Mouse (Mus musculus): Measurements from ENCODE around the gene 4933434E20Rik.

The 4933434E20Rik gene

DNA sequence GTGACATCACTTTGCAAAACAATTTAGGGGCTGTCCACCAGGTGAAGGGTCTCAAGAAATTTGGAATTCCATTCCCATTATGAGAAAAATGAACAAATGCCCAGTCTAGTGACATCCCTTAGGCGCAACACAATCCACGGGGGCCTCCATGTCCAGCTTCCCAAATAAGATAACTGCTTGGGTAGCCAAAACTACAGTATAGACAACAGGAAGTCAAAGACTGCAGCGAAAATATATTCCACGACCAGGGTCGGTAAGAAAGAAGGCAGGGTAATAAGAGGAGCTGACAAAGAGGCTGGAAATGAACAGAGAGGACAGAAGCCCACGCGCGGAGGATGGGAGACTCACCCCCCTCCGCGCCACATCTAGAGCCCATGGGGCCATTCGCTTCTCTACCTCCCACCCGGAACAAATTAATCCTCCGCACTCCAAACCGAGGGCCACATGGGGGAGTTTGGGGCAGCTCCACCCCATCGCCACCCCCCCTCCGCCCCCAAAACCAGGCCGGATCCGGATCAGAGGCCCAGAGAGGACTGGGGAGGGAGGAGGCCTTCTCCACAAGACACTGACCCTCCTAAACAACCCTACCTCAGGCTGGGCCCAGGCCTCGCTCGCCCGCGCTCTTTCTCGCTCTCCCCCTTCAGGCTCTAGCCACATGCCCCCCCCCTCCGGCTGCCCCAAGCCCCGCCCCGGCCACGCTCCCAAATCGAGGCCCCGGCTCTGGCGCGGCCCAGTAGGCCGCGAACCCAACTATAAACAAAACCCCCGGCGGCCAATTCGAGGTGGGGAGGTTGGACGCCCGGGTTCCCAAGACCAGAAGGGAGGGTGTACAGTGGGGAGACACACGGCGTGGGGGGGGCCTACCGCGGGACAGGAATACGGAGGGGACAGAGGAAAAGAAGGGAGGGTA, at the start of gene 4933434E20Rik:
TSS of gene 4933434E20Rik (plus strand) at position 196 of the 910 bp plus-strand sequence.
- DNase-seq = peak; percentile 80

DNA sequence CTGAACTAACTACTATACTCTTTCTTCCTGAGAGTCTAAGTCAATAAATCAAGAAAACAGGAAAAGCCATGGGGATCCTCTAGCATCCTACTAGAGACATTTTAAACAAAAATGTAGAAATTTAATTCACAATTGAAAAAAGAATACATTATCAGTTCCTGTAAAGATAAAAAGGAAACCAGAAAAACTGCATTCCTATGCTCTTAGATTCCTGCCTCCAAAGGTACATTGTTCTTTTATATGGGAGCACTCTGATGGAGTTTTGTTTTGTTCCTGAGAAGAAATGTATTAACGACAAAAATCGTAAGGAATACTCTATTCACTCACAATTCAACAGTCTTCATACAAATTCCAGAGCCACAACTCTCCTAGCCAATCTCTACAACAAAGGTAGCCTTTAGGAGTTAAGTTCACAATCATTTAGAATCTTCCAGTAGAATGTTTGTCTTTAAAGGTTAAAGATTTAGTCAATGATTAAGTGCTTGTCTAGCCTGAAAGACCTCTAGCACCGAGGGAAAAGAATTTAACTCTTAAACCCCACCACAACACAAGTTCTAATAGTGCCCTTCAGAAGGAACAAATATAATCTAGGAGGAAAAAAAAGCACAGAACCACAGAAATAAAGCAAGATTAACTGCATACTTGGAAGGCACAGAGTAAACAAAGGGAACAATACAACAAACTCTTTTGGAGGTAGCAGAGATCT, 47.2 kb upstream of the 4933434E20Rik start:
- DNase-seq = no peak

DNA sequence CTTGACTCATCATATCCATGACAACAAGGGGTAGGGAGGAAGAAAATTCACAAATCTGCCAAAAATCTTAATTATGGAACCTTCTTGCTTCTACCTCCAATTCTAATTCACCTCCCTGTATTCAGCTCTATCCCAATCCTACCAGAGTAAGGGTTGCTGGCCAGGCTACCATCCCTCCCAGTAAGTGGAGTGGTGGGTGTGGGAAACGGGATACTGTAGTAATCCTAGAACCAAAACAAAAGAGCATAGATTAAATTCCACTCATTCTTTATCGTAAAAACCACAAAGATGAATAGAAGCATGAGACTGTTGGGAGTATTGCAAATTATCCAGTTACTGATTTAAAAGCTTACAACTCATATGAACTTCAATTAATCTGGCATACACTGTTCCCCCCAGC, 41.1 kb upstream of the 4933434E20Rik start:
- no peak for DNase-seq

DNA sequence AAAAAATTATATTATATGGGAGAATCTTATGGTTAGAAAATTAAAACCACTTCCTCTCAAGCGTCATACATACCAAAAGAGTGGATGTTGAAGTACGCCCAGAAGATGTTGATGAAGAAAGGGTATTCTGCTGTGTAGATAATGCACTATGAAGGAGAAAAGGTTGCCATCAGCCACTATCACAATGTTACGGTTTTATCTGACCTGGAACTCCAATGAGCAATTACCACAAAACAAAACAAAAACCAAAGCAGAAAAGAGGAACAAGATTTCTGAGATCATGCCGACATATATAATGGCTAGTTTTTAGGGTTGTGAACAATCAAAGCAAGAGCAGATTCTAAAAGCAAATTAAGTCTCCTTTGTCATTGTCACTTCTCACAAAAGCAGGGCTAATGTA, 34.8 kb upstream of the 4933434E20Rik start:
- DNase-seq = no peak

DNA sequence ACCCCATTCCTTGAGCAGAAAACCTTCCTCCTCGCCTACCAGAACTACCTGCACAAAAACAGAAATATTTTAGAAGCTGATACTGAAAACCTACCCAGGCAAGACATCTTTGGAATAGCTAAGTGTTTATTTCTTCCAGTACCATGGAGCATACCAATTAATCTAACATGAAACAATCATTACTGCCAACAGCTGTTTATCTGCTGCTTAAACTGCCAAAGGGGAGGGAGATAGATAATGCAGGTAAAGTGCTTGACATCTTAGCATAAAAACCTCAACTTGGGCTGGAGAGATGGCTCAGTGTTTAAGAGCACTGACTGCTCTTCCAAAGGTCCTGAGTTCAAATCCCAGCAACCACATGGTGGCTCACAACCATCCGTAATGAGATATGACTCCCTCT, 16.8 kb upstream of the 4933434E20Rik start:
- DNase-seq = no peak

DNA sequence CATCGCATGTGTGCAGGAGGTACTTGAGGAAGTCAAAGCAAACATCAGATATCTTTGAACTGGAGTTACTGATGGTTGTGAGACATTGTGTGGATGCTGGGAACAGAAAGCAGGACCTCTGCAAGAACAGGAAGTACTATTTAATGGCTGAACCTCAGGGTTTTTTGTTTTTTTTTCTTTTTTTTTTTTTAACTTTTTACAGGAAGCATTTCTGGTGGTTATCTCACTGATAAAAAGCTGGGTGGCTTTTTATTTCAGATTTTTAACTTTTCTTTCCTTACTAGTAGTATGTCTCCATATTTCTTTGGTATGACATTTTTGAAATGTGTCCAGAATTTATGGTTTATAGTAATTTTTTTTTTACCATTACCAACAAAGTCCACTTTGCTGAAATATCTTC, 15.2 kb upstream of the 4933434E20Rik start:
- DNase-seq = no peak

DNA sequence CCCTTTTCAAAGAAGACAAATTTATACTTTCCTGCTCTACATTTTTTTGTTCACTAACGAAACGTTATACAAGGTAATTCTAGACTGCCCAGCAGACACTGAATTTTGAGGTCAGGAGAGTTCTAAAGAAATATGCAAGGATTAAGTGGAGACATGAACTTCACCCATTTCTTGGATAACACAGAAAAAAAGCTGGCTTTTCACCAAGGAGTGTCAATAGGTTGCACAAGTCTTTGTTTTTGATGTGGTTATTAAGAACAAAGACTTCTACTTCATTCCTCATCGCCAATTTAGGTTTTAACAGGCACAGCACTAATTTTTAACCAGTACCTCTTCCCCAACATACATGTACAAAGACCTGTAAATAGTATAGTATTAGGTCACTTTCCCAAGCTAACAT, 1.7 kb upstream of the 4933434E20Rik start:
- no peak for DNase-seq

DNA sequence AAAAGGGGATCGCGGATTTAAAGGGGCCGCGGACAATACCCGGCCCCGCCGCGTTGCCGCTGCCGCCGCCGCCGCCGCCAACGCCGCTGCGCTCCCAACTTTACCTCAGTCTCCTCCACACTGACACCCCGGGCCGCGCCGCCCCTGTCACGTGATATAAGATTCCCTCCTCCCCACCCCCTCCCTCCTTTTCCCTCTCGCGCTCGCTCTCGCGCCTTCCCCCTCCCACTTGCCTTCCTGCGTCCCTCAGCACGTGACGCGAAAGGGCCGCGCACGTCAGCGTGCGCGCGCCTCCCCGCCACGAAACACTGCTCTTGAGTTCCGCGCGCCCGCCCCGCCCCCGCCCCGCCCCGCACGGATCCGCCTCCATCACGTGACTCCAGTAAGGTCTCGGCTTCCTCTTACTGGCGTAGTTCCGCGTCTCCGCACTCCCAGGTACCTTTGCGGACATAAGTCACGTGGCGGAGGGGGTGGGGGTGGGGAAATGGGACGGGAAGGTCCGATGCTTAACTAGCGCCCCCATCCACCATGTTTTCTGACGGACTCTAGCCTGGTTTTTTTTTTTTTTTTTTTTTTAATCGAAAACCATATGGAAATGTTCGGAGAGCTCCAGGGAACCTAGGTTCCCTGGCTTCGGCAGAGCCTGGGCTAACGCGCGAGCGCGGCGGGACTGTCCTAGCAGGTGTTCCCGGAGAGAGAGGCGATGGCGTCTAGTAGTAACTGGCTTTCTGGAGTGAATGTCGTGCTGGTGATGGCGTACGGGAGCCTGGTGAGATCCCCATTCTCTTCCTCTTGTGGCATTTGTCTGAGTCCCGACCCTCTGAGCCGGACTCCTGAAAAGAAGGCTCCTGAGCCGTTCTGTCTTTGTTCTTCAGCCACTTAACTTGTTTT, 1.2 kb downstream of the 4933434E20Rik start, which contains the start of gene Ubap2l:
TSS of gene Ubap2l (minus strand) at position 278 of the 891 bp plus-strand sequence.
- peak; percentile 100 for DNase-seq

DNA sequence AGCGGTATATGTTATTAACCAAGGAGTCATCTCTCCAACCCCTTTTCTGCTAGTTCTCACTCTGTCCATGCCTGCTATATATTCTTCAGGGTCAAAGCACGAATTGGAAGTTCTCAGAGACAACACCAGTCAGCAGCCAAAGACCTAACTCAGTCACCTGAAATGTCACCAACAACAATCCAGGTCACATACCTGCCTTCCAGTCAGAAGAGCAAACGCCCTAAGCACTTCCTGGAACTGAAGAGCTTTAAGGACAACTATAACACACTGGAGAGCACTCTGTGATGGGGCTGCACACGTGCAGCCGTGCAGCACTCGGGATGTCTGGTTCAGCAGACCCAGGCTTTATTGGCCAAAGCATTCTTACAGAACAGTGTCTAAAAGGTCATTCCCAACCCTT, 10.1 kb downstream of the 4933434E20Rik start:
- DNase-seq = no peak

DNA sequence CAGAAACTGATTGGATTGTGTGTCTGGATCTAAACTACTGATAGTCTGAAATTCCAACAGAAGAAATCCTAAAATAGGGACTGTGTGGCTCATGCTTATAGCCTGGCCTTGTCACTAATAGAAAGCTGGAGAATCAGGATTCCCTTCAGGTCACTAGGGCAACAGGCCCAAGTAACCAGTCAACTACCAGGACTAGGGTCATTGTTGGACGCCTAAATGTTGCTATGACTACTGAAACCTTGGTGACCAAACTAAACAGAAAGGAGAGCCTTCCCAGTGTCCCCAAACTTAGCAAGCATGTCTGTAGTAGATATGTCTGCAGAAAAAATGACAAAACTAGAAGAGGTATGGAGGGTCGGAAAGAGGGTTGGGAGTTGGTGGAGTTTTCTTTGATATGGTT, 11.1 kb downstream of the 4933434E20Rik start:
- DNase-seq = peak; percentile 41

DNA sequence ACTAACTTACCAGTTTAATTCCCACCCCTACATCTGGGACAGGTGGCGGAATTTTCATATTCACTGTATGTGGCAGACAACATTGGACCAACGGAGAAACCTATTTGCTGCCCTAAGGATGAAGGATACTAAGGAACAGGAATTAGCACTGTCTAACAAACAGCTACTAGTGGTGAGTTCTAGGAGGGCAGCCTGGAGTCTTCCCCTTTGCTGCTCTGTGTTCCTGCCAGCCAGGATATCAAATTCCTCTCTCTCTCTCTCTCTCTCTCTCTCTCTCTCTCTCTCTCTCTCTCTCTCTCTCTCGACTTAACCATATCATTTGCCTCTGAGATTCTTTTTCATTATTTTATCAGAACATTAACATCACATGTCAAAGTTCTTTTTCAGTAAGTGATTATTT, 12.9 kb downstream of the 4933434E20Rik start:
- no peak for DNase-seq

DNA sequence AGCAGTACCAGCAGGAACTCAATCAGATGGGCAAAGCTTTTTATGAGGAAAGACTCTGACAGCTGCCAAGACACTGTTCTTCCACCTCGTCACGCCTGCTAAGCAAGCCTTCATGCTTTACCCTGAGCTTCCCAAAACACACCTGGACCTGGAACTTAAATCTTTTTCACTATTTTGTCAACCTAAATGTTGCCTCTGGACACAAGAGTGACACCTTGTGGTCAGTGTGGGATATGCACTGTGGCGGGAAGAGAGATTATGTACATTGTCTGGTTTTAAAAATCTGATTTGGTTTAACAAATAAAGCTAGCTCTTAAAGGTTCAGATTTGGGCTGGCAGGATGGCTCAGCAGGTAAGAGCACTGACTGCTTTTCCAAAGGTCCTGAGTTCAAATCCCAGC, 14.1 kb downstream of the 4933434E20Rik start:
- DNase-seq = peak; percentile 68

DNA sequence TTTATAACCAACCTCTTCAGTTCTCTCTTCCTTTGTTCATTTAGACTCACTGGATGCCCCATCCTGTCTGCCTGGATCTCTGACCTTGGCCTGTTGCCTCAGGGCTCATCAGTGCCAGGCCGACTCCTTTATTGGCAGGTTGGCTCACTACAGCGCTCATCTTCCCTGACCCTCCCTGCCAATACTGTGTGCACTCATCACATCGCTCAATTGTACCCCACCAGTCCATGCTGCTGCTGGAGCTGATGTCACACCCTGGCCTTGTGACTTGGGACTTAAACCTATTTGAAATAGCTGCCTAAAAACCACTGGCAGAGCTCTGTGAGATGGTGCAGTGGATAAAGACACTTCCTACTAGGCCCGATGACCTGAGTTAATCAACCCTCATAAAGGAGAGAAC, 16.4 kb downstream of the 4933434E20Rik start:
- DNase-seq = no peak

DNA sequence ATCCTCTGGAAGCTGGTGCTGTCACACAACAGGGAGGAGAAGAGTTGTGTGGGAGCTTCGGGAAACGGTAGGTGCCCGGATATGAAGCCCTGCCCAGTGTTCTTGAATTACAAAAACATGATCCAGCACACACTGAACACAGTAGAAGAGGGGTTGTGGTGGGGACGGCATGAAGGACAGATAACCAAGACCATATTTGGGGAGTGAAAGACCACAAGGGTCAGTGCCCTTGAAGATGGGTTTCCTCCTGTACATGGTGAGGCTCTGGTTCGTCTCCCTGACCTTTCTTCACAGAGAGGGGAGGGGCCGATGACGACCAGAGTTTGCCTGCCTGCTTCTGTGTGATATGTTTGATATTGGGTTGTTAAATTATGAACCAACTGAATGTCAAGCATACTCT, 18.3 kb downstream of the 4933434E20Rik start:
- no peak for DNase-seq

DNA sequence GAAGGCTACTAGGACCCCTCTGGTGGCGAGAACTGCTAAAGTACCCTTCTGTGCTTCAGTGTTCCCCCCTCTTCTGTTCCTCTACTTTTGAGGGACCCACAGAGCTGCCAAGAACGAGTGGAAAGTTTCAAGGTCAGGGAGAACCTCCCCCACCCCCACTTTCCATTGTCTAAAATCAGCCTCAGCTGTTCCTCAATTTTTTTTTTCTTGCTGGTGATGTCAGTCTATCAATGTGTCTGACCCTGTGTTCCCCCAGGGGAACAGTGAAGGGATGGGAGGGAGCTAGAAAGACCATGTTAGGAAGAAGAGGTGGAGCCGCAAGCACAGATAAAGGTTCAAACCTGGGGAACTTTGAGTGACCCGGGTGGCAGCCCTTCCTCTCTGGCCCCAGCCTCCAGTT, 20.9 kb downstream of the 4933434E20Rik start, which contains the start of gene Tpm3:
TSS of gene Tpm3 (plus strand) at position 356 of the 400 bp plus-strand sequence.
- no peak for DNase-seq

DNA sequence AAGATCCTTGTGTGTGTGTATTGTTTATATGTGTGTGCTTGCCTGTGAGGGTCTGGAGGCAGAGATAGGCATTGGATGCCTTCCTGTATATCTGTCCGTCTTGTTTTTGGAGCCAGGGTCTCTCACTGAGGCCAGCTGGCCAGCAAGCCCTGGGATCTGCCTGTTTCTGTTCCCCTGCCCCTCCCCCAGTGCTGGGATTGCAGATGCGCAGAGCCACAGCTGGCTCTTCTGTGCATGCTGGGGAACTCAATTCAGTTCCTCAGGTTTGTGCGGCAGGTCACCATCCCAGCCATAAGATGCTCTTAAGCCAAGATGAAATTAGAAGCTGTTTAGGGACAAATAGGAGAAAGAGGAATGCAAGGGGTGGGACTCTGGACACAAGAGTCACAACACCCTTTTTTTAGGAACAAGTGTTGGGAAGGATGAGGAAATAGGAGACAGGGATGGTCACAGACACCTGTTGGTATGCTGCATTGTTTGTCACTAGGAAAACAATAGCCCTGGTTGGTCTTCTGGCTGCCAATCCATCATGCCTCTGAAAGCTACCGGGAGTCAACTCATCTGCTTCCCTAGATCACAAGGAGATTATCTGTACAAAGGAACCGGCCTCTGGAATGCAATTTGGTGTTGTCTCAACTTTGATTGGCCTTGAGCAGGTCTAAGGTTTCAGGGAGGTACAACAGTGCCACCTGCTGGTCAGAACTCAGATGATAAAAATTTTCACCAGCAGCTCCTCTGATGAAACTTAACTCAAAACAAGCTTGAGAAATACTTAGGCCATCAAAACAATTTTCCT, 25.7 kb downstream of the 4933434E20Rik start:
- peak; percentile 93 for DNase-seq

DNA sequence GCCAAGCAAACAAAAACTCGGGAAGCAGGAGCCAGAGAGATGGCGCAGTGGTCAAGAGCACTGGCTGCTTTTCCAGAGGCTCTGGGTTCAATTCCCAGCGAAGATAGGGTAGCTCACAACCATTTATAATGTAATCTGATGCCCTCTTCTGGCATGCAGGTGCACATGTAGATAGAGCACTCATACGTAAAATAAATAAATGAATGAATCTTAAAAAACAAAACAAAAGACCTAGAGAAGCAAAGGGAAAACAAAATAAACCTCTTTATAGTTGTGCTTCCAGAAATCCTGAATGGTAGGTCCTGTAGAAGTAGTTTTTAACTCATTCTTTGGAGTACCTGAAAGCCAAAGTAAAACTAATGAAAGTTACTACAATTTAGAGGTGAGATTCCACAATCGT, 26.8 kb downstream of the 4933434E20Rik start:
- no peak for DNase-seq

DNA sequence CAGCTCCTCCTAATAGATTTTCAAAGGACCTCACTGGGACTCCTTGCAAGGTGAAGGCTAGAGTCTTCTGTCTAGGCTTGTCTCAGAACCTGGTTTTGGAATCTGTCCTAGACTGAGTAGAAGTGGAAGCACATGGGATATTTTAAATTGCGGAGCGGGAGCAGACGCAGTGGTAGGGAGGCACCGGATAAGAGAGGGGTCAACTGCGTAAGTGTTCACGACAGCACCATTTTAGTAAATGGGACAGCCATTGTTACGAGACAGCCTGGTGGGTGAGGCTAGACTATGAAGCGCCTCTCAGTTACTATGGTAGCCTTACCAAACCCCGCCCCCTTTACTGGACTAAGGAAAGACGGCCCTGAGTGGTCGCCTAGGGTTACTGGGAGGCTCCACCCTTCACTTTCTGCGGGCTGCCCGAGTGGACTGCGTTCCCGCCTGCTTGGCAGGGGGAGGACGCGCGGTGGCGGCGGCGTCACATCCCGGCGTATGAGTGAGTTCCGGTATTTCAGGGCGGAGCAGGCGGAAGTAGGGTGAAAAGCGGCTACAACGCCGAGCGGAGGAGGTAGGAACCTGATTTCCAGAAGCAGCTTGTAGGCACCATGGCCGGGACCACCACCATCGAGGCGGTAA, 27.8 kb downstream of the 4933434E20Rik start:
- peak; percentile 99 for DNase-seq

DNA sequence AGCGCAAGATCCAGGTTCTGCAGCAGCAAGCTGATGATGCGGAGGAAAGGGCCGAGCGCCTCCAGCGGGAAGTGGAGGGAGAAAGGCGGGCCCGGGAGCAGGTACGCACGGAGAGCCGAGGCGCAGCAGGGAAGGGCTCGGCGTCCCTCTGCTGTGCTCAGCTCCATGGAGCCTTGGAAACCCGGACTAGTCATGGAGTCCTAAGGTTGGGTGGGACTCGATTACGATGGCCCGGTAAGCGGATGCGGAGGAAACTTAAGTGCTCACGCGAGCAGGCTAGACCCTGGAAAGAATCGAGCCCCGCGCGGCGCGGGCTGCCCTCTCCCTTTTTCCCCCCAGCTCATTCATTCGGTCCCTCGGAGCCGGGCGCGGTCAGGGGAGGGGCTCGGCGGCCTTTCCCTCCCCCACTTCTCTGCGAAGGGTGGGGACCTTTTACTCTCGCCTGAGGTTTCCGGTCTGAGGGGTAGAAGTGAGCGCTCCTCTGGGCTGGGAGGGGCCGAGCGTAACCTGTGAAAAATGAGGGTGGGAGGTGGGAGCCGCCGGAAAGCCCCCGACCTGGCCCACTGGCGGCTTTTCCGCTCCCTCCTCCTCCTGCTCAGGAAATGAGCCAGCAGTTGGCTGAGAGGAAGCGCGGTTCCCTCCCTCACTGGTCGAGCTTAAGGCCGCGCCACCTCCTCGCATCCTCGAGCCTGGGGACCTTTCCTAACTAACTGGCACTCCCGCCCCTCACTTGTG, 28.5 kb downstream of the 4933434E20Rik start:
- peak; percentile 66 for DNase-seq

DNA sequence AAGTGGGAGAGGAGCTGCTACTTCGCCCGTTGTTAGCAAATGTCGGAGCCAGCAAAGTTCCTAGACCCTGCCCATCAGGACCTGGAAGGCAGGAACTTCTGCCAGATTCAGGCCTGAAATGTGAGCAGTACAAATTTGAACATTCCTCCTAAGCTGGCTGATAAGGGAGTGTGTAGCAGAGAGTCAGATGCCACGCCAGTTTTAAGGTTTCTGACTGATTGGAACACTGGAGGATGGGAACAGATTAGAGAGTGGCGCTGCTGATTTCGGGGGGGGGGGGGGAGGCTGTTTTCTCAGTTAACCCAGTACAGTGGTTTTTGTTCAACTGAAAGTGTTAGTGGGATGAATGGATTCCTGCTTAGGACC, 29.0 kb downstream of the 4933434E20Rik start:
- no peak for DNase-seq
